Mouse (Mus musculus) gastrocnemius, adult 2 months (tissue): ENCODE measurements around the gene Phc3. TPM values are rescaled to one million over a fixed set of nuclear protein-coding genes. Genes with fewer than 3 reads are reported as not detected.
A peak's percentile ranks its signal among the peaks of the same experiment; 100 is the strongest.

Experiments
- DNase-seq: peaks from one replicate; pipeline ENCODE4 v3.0.0; 2022
- H3K27ac ChIP-seq: fragments of 200-600 bp; 2 replicates; pipeline ENCODE4 v1.8.1; 2022; ENCODE audit warnings: mild to moderate bottlenecking
- H3K4me3 ChIP-seq: fragments of 200-600 bp; 2 replicates; pipeline ENCODE4 v1.8.1; 2022; ENCODE audit warnings: mild to moderate bottlenecking, moderate library complexity
- CTCF ChIP-seq: fragments of 200-600 bp; IDR thresholded peaks from 2 replicates; pipeline ENCODE4 v1.8.1; 2022; ENCODE audit warnings: antibody characterized with exemption, mild to moderate bottlenecking, moderate library complexity
- intact Hi-C: fragments of 180-260 bp; cut with DNase I; formaldehyde crosslinking; loops from one replicate; pipeline ENCODE4 v1.15.1; 2025
- long read RNA-seq, 2 experiments: library from polyadenylated mRNA; stranded (forward); transcript quantifications; one replicate each; pipeline ENCODE4 v2.0.0; 2021
- total RNA-seq, 2 experiments: library from RNA; stranded (reverse); gene quantifications; 2 replicates each; pipeline ENCODE4 v1.2.3; 2021

Gene Phc3
- total RNA-seq = 10 to 100 TPM; 12.7 to 13.9 TPM
- long read RNA-seq, experiment 1, partial matches to known transcripts = 2 of 2 reads
- long read RNA-seq, experiment 1, other reads (novel, unspliced or antisense) = 0 of 2 reads
- long read RNA-seq, experiment 2, partial matches to known transcripts = 0 of 1 reads
- long read RNA-seq, experiment 2, other reads (novel, unspliced or antisense) = 1 of 1 reads

GRCm38 (mm10) chr3:30969104-30969581 is at the start of gene Phc3:
Gene Phc3, minus strand, starts transcription at chr3:30969415.
- Histone ChIP-seq H3K4me3 (peak within 1 kb of the TSS; percentile 92), H3K27ac (peak within 1 kb of the TSS; percentile 95)
- peak; percentile 94 for DNase-seq
- no peak for TF ChIP-seq CTCF
- intact Hi-C loops = loop anchor here (1.0 kb wide), 1 partner anchor 26 kb away; the partner anchor contains the start of gene Prkci

DNA sequence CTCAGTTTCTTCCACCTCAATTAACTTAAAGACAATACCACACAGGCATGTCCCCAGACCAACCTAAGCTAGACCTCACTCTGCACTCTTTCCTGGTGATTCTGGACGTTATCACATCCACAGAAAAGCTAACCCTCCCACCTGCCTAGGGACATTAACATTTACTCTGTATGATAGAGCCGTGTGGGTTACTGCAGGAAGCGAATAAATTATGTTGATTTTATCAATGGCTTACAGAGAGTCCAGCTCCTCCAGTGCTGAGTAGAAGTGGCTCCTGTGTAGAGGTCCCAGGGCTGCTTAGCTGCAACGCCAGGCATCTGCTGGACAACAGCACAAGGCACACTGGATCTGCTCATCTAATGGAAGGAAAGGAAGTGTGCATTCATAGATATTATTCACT is 48.4 kb upstream of the Phc3 start:
- intact Hi-C loops = no loop called here
- Histone ChIP-seq H3K4me3 (no peak overlapping the region), H3K27ac (no peak overlapping the region)
- DNase-seq = no peak
- TF ChIP-seq CTCF = no peak

GRCm38 (mm10) chr3:31016594-31017196 is 47.5 kb upstream of the Phc3 start:
- DNase-seq = no peak
- intact Hi-C loops = no loop called here

DNA sequence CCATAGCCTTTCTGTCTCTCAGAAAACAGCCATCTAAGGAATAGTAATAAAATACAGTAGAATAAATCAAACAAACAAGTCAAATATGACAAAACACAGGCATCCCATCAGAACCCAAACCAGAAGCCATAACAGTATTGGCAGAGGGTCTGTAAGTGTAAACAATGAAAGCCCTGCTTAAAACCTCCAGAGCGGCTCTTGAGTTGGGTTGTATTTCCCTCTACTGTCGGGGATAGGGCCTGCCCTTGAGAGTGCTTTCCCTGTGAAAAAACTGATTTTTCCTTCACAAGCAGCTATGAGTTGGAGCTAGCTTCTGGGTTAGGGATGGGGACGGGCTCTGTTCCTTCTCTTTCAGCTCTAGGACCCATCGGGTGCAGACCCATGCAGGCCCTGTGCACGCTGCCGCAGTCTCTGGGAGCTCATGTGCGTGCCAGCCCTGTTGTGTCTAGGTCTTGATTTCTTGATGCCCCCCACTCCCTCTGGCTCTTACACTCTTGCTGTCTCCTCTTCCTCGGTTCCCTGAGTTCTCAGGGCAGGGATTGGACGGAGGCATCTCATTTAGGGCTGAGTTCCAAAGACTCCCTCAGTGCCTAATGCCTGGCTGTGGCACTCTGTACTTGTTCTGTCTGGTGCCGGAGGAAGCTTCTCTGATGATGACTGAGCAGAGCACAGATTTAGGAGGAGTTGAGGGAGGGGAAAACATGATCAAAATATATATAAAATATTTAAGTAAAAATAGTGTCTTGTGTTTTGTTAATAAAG is 46.6 kb upstream of the Phc3 start:
- intact Hi-C loops = no loop called here
- H3K27ac ChIP-seq = peak overlapping the region; percentile 5; the same call in 1 of the 2 replicates
- no peak for TF ChIP-seq CTCF

More at GRCm38 (mm10) chr3:31016594-31017196, 47.5 kb upstream of the Phc3 start:
- H3K4me3 ChIP-seq = no peak overlapping the region
- peak overlapping the region; percentile 8; the same call in 1 of the 2 replicates for H3K27ac ChIP-seq
- no peak for TF ChIP-seq CTCF

GRCm38 (mm10) chr3:31014374-31014773 is 45.2 kb upstream of the Phc3 start:
- no peak overlapping the region for H3K4me3 ChIP-seq
- intact Hi-C loops = no loop called here
- TF ChIP-seq CTCF = no peak
- no peak for DNase-seq
- no peak overlapping the region for H3K27ac ChIP-seq

More for the DNA sequence above, 46.6 kb upstream of the Phc3 start:
- no peak for DNase-seq
- no peak overlapping the region for H3K4me3 ChIP-seq

DNA sequence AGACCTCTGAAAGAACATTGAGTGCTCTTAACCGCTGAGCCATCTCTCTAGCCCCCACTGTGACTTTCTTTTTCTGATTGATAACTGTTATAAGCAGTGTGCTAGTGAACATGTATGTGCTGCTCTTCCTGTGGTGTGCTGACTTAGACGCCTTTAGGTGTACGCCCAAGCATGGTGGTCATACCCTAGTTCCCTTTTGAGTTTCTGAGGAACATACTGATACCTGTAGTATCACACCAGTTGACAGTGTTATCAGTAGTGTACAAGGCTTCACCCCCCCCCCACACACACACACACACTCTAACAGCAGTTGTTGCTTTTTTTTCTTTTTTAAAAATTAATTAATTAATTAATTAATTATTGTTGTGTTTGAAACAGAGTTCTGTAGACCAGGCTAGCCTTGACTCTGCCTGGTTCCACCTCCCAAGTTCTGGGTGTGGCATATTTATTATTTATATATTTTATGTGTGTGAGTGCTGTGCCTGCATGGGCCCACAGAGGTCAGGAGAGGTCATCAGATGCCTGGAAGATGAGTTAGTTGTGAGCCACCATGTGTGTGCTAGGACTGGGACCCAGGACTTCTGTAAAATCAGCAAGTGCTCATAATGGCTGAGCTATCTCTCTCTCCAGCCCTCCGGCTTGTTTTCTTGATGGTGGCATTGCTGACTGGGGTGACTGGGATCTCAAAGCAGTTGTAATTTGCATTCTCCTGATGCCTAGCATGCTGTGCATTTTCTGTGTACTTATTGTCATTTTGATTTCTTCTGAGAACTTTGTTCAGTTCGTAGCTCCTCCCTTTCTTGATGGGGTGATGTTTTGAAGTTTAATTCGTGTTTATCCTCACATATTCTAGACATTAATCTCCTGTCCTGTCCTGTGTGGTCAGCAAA is 35.4 kb upstream of the Phc3 start:
- no peak overlapping the region for H3K4me3 ChIP-seq
- TF ChIP-seq CTCF = no peak
- intact Hi-C loops = no loop called here
- no peak overlapping the region for H3K27ac ChIP-seq
- DNase-seq = no peak

DNA sequence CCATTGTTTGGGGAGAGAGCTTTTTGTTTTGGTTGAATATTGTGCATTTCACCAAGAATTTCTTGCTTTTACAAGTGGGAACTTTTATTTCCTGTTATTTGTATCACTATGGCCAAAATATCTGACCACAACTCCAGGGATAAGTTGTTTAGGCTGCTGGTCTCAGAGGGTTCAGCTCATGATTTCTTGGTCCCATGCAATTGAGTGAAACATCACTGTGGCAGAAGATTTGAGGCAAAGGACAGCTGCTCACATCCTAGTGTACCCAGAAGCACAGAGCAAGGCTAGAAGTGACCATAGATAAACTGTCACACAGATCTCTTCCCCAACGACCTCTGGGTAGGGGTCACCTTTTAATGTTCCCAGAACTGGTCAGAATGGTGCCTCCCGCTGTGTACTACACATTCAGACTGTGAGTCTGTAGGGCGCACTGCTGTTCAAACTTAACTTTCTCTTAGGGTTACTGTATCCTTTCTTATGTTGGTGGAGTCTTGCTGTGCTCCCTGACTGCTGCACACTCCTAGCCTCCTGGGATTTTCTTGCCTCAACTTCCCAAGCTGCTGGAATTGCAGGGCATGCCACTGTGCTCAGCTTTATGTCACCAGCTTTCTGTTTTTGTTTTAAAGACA is 31.9 kb upstream of the Phc3 start:
- intact Hi-C loops = no loop called here
- no peak for TF ChIP-seq CTCF
- H3K27ac ChIP-seq = no peak overlapping the region
- DNase-seq = no peak
- no peak overlapping the region for H3K4me3 ChIP-seq

- Histone ChIP-seq H3K27ac (peak overlapping the region; percentile 66), H3K4me3 (no peak overlapping the region)
- intact Hi-C loops = no loop called here
- no peak for TF ChIP-seq CTCF
- DNase-seq = peak; percentile 25
Observed at GRCm38 (mm10) chr3:31000018-31000407, 30.8 kb upstream of the Phc3 start.

- DNase-seq = no peak
- Histone ChIP-seq H3K4me3 (no peak overlapping the region), H3K27ac (peak overlapping the region; percentile 66)
- TF ChIP-seq CTCF = no peak
- intact Hi-C loops = no loop called here
Observed at GRCm38 (mm10) chr3:30999401-31000017, 30.3 kb upstream of the Phc3 start.

GRCm38 (mm10) chr3:30996688-30997014 is 27.4 kb upstream of the Phc3 start:
- no peak for DNase-seq
- Histone ChIP-seq H3K4me3 (peak overlapping the region; percentile 81), H3K27ac (peak overlapping the region; percentile 98)
- no peak for TF ChIP-seq CTCF
- intact Hi-C loops = no loop called here

GRCm38 (mm10) chr3:30995899-30996687 is 26.9 kb upstream of the Phc3 start:
- H3K4me3 ChIP-seq = peak overlapping the region; percentile 81
- intact Hi-C loops = loop anchor here (1.0 kb wide), 1 partner anchor 27 kb away; the partner anchor contains the start of gene Phc3
- TF ChIP-seq CTCF = no peak
- peak overlapping the region; percentile 98 for H3K27ac ChIP-seq
- DNase-seq = no peak
